Mouse (Mus musculus): ENCODE data around the gene Mterf4. TPM values are rescaled to one million over a fixed set of nuclear protein-coding genes. Genes with fewer than 3 reads are reported as not detected.
A peak's percentile ranks its signal among the peaks of the same experiment; 100 is the strongest.

Gene Mterf4
- polyA plus RNA-seq, 1 experiment = 16.0 TPM

GRCm38 (mm10) chr1:93290956-93291355 lies 14.8 kb downstream of the Mterf4 start:
- no peak overlapping the region for H3K4me3 ChIP-seq (ENCODE audit: insufficient read depth, low read depth, low read length)
- no peak for DNase-seq
- TF ChIP-seq CTCF (conservative IDR thresholded peaks at IDR 0.05; ENCODE audit: insufficient read depth, insufficient read length, low read depth, low read length) (no peak), POLR2A (IDR thresholded peaks at IDR 0.05; ENCODE audit: low read depth, low read length) (no peak)
- H3K36me3 ChIP-seq (ENCODE audit: control insufficient read depth, insufficient read depth, low read length) = no peaks in the 10 kb centered on the region
- H3K27ac ChIP-seq (ENCODE audit: insufficient read depth, low read depth, low read length) = no peak overlapping the region
- no peaks in the 10 kb centered on the region for H3K27me3 ChIP-seq (replicated peaks; ENCODE audit: control insufficient read depth, insufficient read depth, low read length)
- WGBS = 83% methylated on average over 4 of the region's 4 CpGs
- no peaks in the 10 kb centered on the region for H3K4me1 ChIP-seq (ENCODE audit: control insufficient read depth, insufficient read depth, low read length)

- no peaks in the 10 kb centered on the region for H3K4me1 ChIP-seq (ENCODE audit: control insufficient read depth, insufficient read depth, low read length)
- H3K36me3 ChIP-seq (ENCODE audit: control insufficient read depth, insufficient read depth, low read length) = no peaks in the 10 kb centered on the region
- WGBS = 48% methylated on average over 3 of the region's 3 CpGs
- H3K27me3 ChIP-seq (replicated peaks; ENCODE audit: control insufficient read depth, insufficient read depth, low read length) = no peaks in the 10 kb centered on the region
- no peak overlapping the region for H3K27ac ChIP-seq (ENCODE audit: insufficient read depth, low read depth, low read length)
- no peak overlapping the region for H3K4me3 ChIP-seq (ENCODE audit: insufficient read depth, low read depth, low read length)
- DNase-seq = no peak
- TF ChIP-seq POLR2A (IDR thresholded peaks at IDR 0.05; ENCODE audit: low read depth, low read length) (no peak), CTCF (conservative IDR thresholded peaks at IDR 0.05; ENCODE audit: insufficient read depth, insufficient read length, low read depth, low read length) (no peak)
These were observed 16.0 kb downstream of the Mterf4 start for GRCm38 (mm10) chr1:93289678-93290214.

- no peaks in the 10 kb centered on the region for H3K36me3 ChIP-seq (ENCODE audit: control insufficient read depth, insufficient read depth, low read length)
- no peaks in the 10 kb centered on the region for H3K27me3 ChIP-seq (replicated peaks; ENCODE audit: control insufficient read depth, insufficient read depth, low read length)
- 78% methylated on average over 7 of the region's 7 CpGs for WGBS
- no peak for DNase-seq
- TF ChIP-seq POLR2A (IDR thresholded peaks at IDR 0.05; ENCODE audit: low read depth, low read length) = no peak
- no peak for TF ChIP-seq CTCF (conservative IDR thresholded peaks at IDR 0.05; ENCODE audit: insufficient read depth, insufficient read length, low read depth, low read length)
- no peaks in the 10 kb centered on the region; the same call in 1 of the 2 replicates for H3K4me1 ChIP-seq (ENCODE audit: control insufficient read depth, insufficient read depth, low read length)
- no peak overlapping the region for H3K27ac ChIP-seq (ENCODE audit: insufficient read depth, low read depth, low read length)
- H3K4me3 ChIP-seq (ENCODE audit: insufficient read depth, low read depth, low read length) = no peak overlapping the region
These were observed 28.7 kb downstream of the Mterf4 start for GRCm38 (mm10) chr1:93277041-93277440.

- H3K27ac ChIP-seq (ENCODE audit: insufficient read depth, low read depth, low read length) = no peak overlapping the region
- no peaks in the 10 kb centered on the region for H3K27me3 ChIP-seq (replicated peaks; ENCODE audit: control insufficient read depth, insufficient read depth, low read length)
- WGBS = 67% methylated on average over 6 of the region's 6 CpGs
- H3K36me3 ChIP-seq (ENCODE audit: control insufficient read depth, insufficient read depth, low read length) = no peaks in the 10 kb centered on the region
- no peaks in the 10 kb centered on the region; the same call in 1 of the 2 replicates for H3K4me1 ChIP-seq (ENCODE audit: control insufficient read depth, insufficient read depth, low read length)
- H3K4me3 ChIP-seq (ENCODE audit: insufficient read depth, low read depth, low read length) = no peak overlapping the region
- no peak for TF ChIP-seq CTCF (conservative IDR thresholded peaks at IDR 0.05; ENCODE audit: insufficient read depth, insufficient read length, low read depth, low read length)
- no peak for TF ChIP-seq POLR2A (IDR thresholded peaks at IDR 0.05; ENCODE audit: low read depth, low read length)
- DNase-seq = no peak
These were observed 30.2 kb downstream of the Mterf4 start for GRCm38 (mm10) chr1:93275561-93275960.

- no peaks in the 10 kb centered on the region for H3K36me3 ChIP-seq (ENCODE audit: control insufficient read depth, insufficient read depth, low read length)
- DNase-seq = peak; percentile 12
- no peaks in the 10 kb centered on the region for H3K27me3 ChIP-seq (replicated peaks; ENCODE audit: control insufficient read depth, insufficient read depth, low read length)
- H3K4me1 ChIP-seq (ENCODE audit: control insufficient read depth, insufficient read depth, low read length) = no peaks in the 10 kb centered on the region
- WGBS = 8% methylated on average over 15 of the region's 16 CpGs
- no peak overlapping the region for H3K27ac ChIP-seq (ENCODE audit: insufficient read depth, low read depth, low read length)
- TF ChIP-seq POLR2A (IDR thresholded peaks at IDR 0.05; ENCODE audit: low read depth, low read length) (no peak), CTCF (conservative IDR thresholded peaks at IDR 0.05; ENCODE audit: insufficient read depth, insufficient read length, low read depth, low read length) (no peak)
- H3K4me3 ChIP-seq (ENCODE audit: insufficient read depth, low read depth, low read length) = no peak overlapping the region
These were observed 33.3 kb downstream of the Mterf4 start for GRCm38 (mm10) chr1:93272409-93272821.

GRCm38 (mm10) chr1:93271751-93272150 lies 34.0 kb downstream of the Mterf4 start:
- H3K4me3 ChIP-seq (ENCODE audit: insufficient read depth, low read depth, low read length) = no peak overlapping the region
- no peak for DNase-seq
- H3K4me1 ChIP-seq (ENCODE audit: control insufficient read depth, insufficient read depth, low read length) = no peaks in the 10 kb centered on the region
- H3K27me3 ChIP-seq (replicated peaks; ENCODE audit: control insufficient read depth, insufficient read depth, low read length) = no peaks in the 10 kb centered on the region
- no peak overlapping the region for H3K27ac ChIP-seq (ENCODE audit: insufficient read depth, low read depth, low read length)
- H3K36me3 ChIP-seq (ENCODE audit: control insufficient read depth, insufficient read depth, low read length) = no peaks in the 10 kb centered on the region
- no peak for TF ChIP-seq CTCF (conservative IDR thresholded peaks at IDR 0.05; ENCODE audit: insufficient read depth, insufficient read length, low read depth, low read length)
- TF ChIP-seq POLR2A (IDR thresholded peaks at IDR 0.05; ENCODE audit: low read depth, low read length) = no peak
- WGBS = 75% methylated on average over 6 of the region's 6 CpGs

GRCm38 (mm10) chr1:93270516-93271240 lies 35.0 kb downstream of the Mterf4 start:
- H3K4me1 ChIP-seq (ENCODE audit: control insufficient read depth, insufficient read depth, low read length) = no peaks in the 10 kb centered on the region
- DNase-seq = no peak
- no peak for TF ChIP-seq CTCF (conservative IDR thresholded peaks at IDR 0.05; ENCODE audit: insufficient read depth, insufficient read length, low read depth, low read length)
- TF ChIP-seq POLR2A (IDR thresholded peaks at IDR 0.05; ENCODE audit: low read depth, low read length) = no peak
- H3K36me3 ChIP-seq (ENCODE audit: control insufficient read depth, insufficient read depth, low read length) = no peaks in the 10 kb centered on the region
- H3K4me3 ChIP-seq (ENCODE audit: insufficient read depth, low read depth, low read length) = no peak overlapping the region
- H3K27me3 ChIP-seq (replicated peaks; ENCODE audit: control insufficient read depth, insufficient read depth, low read length) = no peaks in the 10 kb centered on the region
- WGBS = 74% methylated on average over 3 of the region's 3 CpGs
- no peak overlapping the region for H3K27ac ChIP-seq (ENCODE audit: insufficient read depth, low read depth, low read length)
